Mouse (Mus musculus) cerebellum, postnatal 25 days (tissue): ENCODE data around the gene Fyttd1.

Experiments used
- DNase-seq, 2 experiments: peaks; one replicate each; pipeline ENCODE4 v3.0.0; 2021; ENCODE audit warnings: mixed read lengths in 2 of 2

Gene Fyttd1

GRCm38 (mm10) chr16:32945379-32945778, 68.1 kb downstream of the Fyttd1 start:
- no peak for DNase-seq

- no peak for DNase-seq
These were observed 70.7 kb downstream of the Fyttd1 start for GRCm38 (mm10) chr16:32948016-32948415.

- DNase-seq = no peak
These were observed 71.4 kb downstream of the Fyttd1 start for GRCm38 (mm10) chr16:32948656-32949055.

GRCm38 (mm10) chr16:32949281-32949680, 72.0 kb downstream of the Fyttd1 start:
- no peak for DNase-seq

GRCm38 (mm10) chr16:32951074-32951473, 73.8 kb downstream of the Fyttd1 start:
- DNase-seq = no peak

- no peak for DNase-seq
These were observed 76.5 kb downstream of the Fyttd1 start for GRCm38 (mm10) chr16:32953806-32954205.

GRCm38 (mm10) chr16:32954304-32954703, 77.0 kb downstream of the Fyttd1 start:
- no peak for DNase-seq

GRCm38 (mm10) chr16:32956889-32957288, 79.6 kb downstream of the Fyttd1 start:
- DNase-seq = no peak
